Mouse (Mus musculus): ENCODE data around the gene Traip. TPM values are rescaled to one million over a fixed set of nuclear protein-coding genes. Genes with fewer than 3 reads are reported as not detected.

Gene Traip
- total RNA-seq, 2 experiments from 2014 or later, result 19.6 to 25.9 TPM

GRCm38 (mm10) chr9:107932221-107932620 lies 17.7 kb upstream of the Traip start:
- no peak for DNase-seq (ENCODE audit: low spot score in 2 of 2)

GRCm38 (mm10) chr9:107934146-107934545 lies 15.8 kb upstream of the Traip start:
- peak; percentile 40 to 48 for DNase-seq (ENCODE audit: low spot score in 2 of 2)

GRCm38 (mm10) chr9:107935374-107935773 lies 14.6 kb upstream of the Traip start, which contains the start of gene Camkv:
Camkv (plus strand) TSS chr9:107935674.
- DNase-seq (ENCODE audit: low spot score in 2 of 2), result no peak

GRCm38 (mm10) chr9:107935790-107936214 lies 14.1 kb upstream of the Traip start:
- peak; percentile 64 to 69 for DNase-seq (ENCODE audit: low spot score in 2 of 2)

GRCm38 (mm10) chr9:107936215-107936822 lies 13.6 kb upstream of the Traip start:
- peak; percentile 62 to 69 for DNase-seq (ENCODE audit: low spot score in 2 of 2)

- DNase-seq (ENCODE audit: low spot score in 2 of 2), result no peak
Measured at GRCm38 (mm10) chr9:107936831-107937230, 13.1 kb upstream of the Traip start.

GRCm38 (mm10) chr9:107947241-107948194 lies 2.4 kb upstream of the Traip start:
- DNase-seq (ENCODE audit: low spot score in 2 of 2), result no peak

GRCm38 (mm10) chr9:107949184-107949921 lies 583 bp upstream of the Traip start:
- DNase-seq (ENCODE audit: low spot score in 2 of 2), result no peak

GRCm38 (mm10) chr9:107950460-107951355 lies 772 bp downstream of the Traip start:
- peak; percentile 91 to 92 for DNase-seq (ENCODE audit: low spot score in 2 of 2)

GRCm38 (mm10) chr9:107955613-107956289 lies 5.8 kb downstream of the Traip start:
- no peak for DNase-seq (ENCODE audit: low spot score in 2 of 2)

GRCm38 (mm10) chr9:107957141-107957540 lies 7.2 kb downstream of the Traip start:
- DNase-seq (ENCODE audit: low spot score in 2 of 2), result no peak

GRCm38 (mm10) chr9:107959896-107960295 lies 10.0 kb downstream of the Traip start:
- no peak for DNase-seq (ENCODE audit: low spot score in 2 of 2)

GRCm38 (mm10) chr9:107960928-107961327 lies 11.0 kb downstream of the Traip start:
- no peak for DNase-seq (ENCODE audit: low spot score in 2 of 2)

- peak; percentile 60 to 62 for DNase-seq (ENCODE audit: low spot score in 2 of 2)
Measured at GRCm38 (mm10) chr9:107961351-107961762, 11.4 kb downstream of the Traip start.

GRCm38 (mm10) chr9:107961881-107962280 lies 11.9 kb downstream of the Traip start:
- peak; percentile 62 to 76 for DNase-seq (ENCODE audit: low spot score in 2 of 2)

- DNase-seq (ENCODE audit: low spot score in 2 of 2), result no peak
Measured at GRCm38 (mm10) chr9:107962916-107963315, 13.0 kb downstream of the Traip start.

GRCm38 (mm10) chr9:107963700-107964099 lies 13.8 kb downstream of the Traip start:
- peak; percentile 78 to 81 for DNase-seq (ENCODE audit: low spot score in 2 of 2)

- no peak for DNase-seq (ENCODE audit: low spot score in 2 of 2)
Measured at GRCm38 (mm10) chr9:107964681-107965080, 14.7 kb downstream of the Traip start.

- no peak for DNase-seq (ENCODE audit: low spot score in 2 of 2)
Measured at GRCm38 (mm10) chr9:107966676-107967075, 16.7 kb downstream of the Traip start.

- DNase-seq (ENCODE audit: low spot score in 2 of 2), result no peak
Measured at GRCm38 (mm10) chr9:107967437-107967836, 17.5 kb downstream of the Traip start.
